Mouse (Mus musculus): ENCODE data around the gene Ccdc115. TPM values are rescaled to one million over a fixed set of nuclear protein-coding genes. Genes with fewer than 3 reads are reported as not detected.

Gene Ccdc115
- total and polyA plus RNA-seq, 2 experiments from 2014 or later = 38.3 to 51.7 TPM

DNA sequence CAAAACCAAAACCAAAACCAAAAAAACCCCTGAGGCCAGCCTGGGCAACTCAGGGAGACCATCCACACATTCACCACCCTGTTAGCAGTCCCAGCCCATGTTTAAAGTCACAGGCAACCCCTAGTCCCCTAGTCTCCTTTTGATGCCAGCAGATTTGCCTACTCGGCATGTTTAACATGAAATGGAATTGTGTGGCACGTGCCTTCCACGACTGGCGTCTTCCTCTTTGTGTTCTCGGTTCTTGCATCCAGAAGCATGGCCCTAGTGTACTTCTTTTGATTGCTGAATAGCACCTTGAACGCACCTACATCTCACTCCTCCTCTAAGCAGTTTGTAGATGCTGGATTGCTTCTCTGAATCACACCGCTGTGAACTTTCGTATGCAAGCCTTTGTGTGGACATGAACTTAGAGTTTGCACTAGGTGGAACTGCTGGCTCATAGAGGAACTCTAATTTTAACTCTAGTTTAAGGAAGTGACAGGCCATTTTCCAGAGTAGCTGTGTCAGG is 24.9 kb upstream of the Ccdc115 start:
- no peak overlapping the region for H3K27ac ChIP-seq
- DNase-seq (ENCODE audit: low spot score) (no peak), ATAC-seq (no peak)
- H3K4me1 ChIP-seq (ENCODE audit: insufficient read depth, low read length) = 0 out of 2 replicates have a peak, but pooled peaks cover 6% of the 10 kb centered on the region
- H3K36me3 ChIP-seq (ENCODE audit: insufficient read depth, low read length) = no peaks in the 10 kb centered on the region
- H3K9ac ChIP-seq (replicated peaks; ENCODE audit: low read length) = no peak overlapping the region
- no peaks in the 10 kb centered on the region; the same call in 1 of the 2 replicates for H3K27me3 ChIP-seq (ENCODE audit: insufficient read depth, low read length)
- no peak overlapping the region for H3K4me3 ChIP-seq (ENCODE audit: low read length)
- 91% methylated on average over 8 of the region's 8 CpGs for WGBS
- H3K4me2 ChIP-seq (ENCODE audit: low read depth, low read length) = no peak overlapping the region
- H3K9me3 ChIP-seq (ENCODE audit: low read length) = no peaks in the 10 kb centered on the region
- TF ChIP-seq CTCF (IDR thresholded peaks at IDR 0.05; ENCODE audit: low read depth) = no peak

DNA sequence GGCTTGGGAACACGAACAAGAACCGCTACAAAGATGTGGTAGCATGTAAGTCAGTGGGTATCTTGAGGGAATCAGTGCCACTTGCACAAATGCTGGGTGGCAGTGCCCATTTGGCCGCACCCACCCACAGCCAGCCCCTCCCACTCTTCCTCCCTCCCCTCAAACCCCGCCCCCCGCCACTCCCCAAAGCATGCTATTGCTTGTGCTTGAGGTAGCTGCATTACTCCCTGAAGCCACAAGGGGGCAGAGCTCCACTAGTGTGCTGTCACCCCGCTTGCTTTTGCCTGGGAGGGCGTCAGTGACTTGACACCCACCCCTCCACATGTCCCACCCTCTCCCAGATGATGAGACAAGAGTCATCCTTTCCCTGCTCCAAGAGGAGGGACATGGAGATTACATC is 23.3 kb upstream of the Ccdc115 start:
- Histone ChIP-seq H3K4me1 (ENCODE audit: insufficient read depth, low read length) (0 out of 2 replicates have a peak, but pooled peaks cover 6% of the 10 kb centered on the region), H3K9me3 (ENCODE audit: low read length) (no peaks in the 10 kb centered on the region), H3K4me3 (ENCODE audit: low read length) (no peak overlapping the region), H3K4me2 (ENCODE audit: low read depth, low read length) (no peak overlapping the region), H3K27me3 (ENCODE audit: insufficient read depth, low read length) (no peaks in the 10 kb centered on the region; the same call in 1 of the 2 replicates), H3K36me3 (ENCODE audit: insufficient read depth, low read length) (no peaks in the 10 kb centered on the region), H3K27ac (no peak overlapping the region), H3K9ac (replicated peaks; ENCODE audit: low read length) (no peak overlapping the region)
- 16% methylated on average over 7 of the region's 7 CpGs for WGBS
- peak; percentile 75 for TF ChIP-seq CTCF (IDR thresholded peaks at IDR 0.05; ENCODE audit: low read depth)
- ATAC-seq (peak; percentile 55; the same call in 1 of the 2 replicates), DNase-seq (ENCODE audit: low spot score) (peak; percentile 79)

DNA sequence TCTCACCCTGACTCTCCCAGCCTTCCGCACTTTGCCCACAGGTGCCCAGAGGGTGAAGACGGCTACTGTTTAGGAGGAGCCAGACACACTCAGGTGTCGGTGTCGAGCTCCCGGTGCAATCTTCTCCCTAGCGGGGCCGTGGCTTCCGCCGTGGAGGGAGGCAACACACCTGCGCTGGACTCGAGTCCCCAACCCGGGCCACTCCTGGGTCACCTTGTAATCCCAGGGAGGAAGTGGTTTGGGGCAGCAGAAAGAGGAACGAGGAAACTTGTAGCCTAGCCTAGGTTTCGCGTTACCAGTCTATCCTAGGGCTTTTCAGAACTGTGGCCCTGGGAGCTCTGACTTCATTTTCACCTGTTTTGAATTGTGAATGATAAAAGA is 20.6 kb upstream of the Ccdc115 start:
- H3K4me1 ChIP-seq (ENCODE audit: insufficient read depth, low read length) = 0 out of 2 replicates have a peak, but pooled peaks cover 6% of the 10 kb centered on the region
- H3K9ac ChIP-seq (replicated peaks; ENCODE audit: low read length) = peak overlapping the region; percentile 40; the same call in 1 of the 2 replicates
- no peak for ATAC-seq
- H3K4me3 ChIP-seq (ENCODE audit: low read length) = peak overlapping the region; percentile 57
- no peaks in the 10 kb centered on the region for H3K9me3 ChIP-seq (ENCODE audit: low read length)
- 3% methylated on average over 15 of the region's 15 CpGs for WGBS
- no peak for DNase-seq (ENCODE audit: low spot score)
- H3K27me3 ChIP-seq (ENCODE audit: insufficient read depth, low read length) = no peaks in the 10 kb centered on the region; the same call in 1 of the 2 replicates
- no peaks in the 10 kb centered on the region for H3K36me3 ChIP-seq (ENCODE audit: insufficient read depth, low read length)
- H3K27ac ChIP-seq = no peak overlapping the region
- no peak for TF ChIP-seq CTCF (IDR thresholded peaks at IDR 0.05; ENCODE audit: low read depth)
- H3K4me2 ChIP-seq (ENCODE audit: low read depth, low read length) = peak overlapping the region; percentile 98

DNA sequence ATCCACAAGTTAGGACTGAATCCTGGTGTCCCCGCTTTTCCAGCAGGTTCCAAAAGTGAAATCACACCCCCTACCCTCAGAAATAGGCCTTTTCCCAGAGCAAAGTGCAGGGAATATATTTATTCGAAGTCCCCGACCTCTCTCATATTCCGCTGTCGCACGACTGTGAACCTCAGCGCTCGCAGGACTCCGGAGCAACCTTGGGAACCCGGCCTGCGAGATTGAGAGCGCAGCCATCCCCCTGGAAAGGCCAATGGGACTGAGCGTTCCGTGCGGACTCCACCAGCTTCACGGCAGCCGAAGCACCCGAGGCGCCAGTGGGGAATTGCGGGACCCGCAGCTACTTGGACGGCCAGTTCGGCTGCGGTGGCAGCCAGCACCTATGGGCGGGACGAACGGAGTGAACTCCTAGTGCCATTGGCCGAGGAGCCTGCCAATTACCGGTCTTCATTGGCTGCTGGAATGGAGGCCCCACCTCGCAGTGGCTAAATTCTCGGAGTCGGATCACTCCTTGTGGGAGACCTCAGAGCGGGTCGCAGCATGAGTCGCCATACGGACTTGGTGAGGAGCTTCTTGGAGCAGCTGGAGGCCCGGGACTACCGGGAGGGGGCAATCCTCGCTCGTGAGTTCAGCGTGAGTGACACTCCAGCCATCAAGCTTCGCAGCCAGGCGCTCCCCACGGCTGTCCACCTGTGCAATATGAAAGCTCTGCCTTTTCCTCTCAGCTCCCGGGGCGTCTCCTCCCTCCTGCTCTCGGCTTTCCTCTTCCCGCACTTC is 20.0 kb upstream of the Ccdc115 start, which contains the start of gene Ptpn18:
TSS of gene Ptpn18 (plus strand) at position 479 of the 777 bp plus-strand sequence.
- WGBS = under 1% methylated on average over 48 of the region's 48 CpGs
- H3K27ac ChIP-seq = no peak within 1 kb of the TSS
- 0 out of 2 replicates have a peak, but pooled peaks cover 6% of the 10 kb centered on the region for H3K4me1 ChIP-seq (ENCODE audit: insufficient read depth, low read length)
- no peaks in the 10 kb centered on the region; the same call in 1 of the 2 replicates for H3K27me3 ChIP-seq (ENCODE audit: insufficient read depth, low read length)
- H3K4me3 ChIP-seq (ENCODE audit: low read length) = peak within 1 kb of the TSS; percentile 57
- H3K4me2 ChIP-seq (ENCODE audit: low read depth, low read length) = peak within 1 kb of the TSS; percentile 98
- TF ChIP-seq CTCF (IDR thresholded peaks at IDR 0.05; ENCODE audit: low read depth) = 0 out of 2 replicates have a peak, but pooled peaks have one; percentile 20
- no peaks in the 10 kb centered on the region for H3K9me3 ChIP-seq (ENCODE audit: low read length)
- ATAC-seq = peak; percentile 91
- H3K36me3 ChIP-seq (ENCODE audit: insufficient read depth, low read length) = no peaks in the 10 kb centered on the region
- H3K9ac ChIP-seq (replicated peaks; ENCODE audit: low read length) = peak within 1 kb of the TSS; percentile 40
- DNase-seq (ENCODE audit: low spot score) = peak; percentile 89

DNA sequence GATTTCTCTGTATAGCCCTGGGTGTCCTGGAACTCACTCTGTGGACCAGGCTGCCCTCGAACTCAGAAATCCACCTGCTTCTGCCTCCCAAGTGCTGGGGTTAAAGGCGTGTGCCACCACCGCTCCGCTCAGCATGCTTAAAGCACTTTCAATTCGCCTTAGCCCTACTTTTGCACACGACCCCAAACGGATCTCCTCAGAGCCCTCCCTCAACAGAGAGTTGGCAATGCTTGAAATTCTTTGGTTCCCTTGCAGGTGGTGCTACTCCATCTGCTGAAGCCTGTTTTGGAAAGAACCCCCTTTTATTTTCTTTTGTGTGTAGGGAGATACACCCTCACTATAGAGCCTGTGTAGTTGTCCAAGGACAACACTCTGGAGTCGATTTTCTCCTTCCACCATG is 19.0 kb upstream of the Ccdc115 start:
- no peaks in the 10 kb centered on the region for H3K36me3 ChIP-seq (ENCODE audit: insufficient read depth, low read length)
- no peak for DNase-seq (ENCODE audit: low spot score)
- no peak overlapping the region for H3K27ac ChIP-seq
- H3K4me2 ChIP-seq (ENCODE audit: low read depth, low read length) = no peak overlapping the region
- no peaks in the 10 kb centered on the region for H3K9me3 ChIP-seq (ENCODE audit: low read length)
- H3K27me3 ChIP-seq (ENCODE audit: insufficient read depth, low read length) = no peaks in the 10 kb centered on the region; the same call in 1 of the 2 replicates
- WGBS = 36% methylated on average over 8 of the region's 8 CpGs
- TF ChIP-seq CTCF (IDR thresholded peaks at IDR 0.05; ENCODE audit: low read depth) = no peak
- H3K4me3 ChIP-seq (ENCODE audit: low read length) = no peak overlapping the region
- H3K9ac ChIP-seq (replicated peaks; ENCODE audit: low read length) = no peak overlapping the region
- ATAC-seq = no peak
- 0 out of 2 replicates have a peak, but pooled peaks cover 6% of the 10 kb centered on the region for H3K4me1 ChIP-seq (ENCODE audit: insufficient read depth, low read length)

DNA sequence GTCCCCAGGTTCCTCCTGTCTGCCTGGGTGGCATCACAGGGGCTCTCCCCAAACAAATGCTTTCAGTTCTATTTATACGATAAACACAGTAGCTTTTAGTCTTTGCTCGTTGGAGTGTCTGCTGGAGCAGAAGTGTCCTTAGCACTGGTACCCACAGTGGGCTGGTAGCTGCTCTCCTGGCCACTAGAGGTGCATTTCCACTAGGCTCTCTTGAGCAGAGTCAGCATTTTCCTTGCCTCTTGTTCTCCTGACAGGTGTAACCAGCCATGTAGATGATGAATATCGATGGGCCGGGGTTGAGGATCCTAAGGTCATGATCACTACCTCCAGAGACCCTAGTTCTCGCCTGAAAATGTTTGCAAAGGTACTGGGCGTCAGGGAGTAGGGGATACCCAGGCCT is 3.7 kb upstream of the Ccdc115 start:
- ATAC-seq = no peak
- peak; percentile 25; the same call in 1 of the 2 replicates for TF ChIP-seq CTCF (IDR thresholded peaks at IDR 0.05; ENCODE audit: low read depth)
- Histone ChIP-seq H3K27ac (no peak overlapping the region), H3K4me2 (ENCODE audit: low read depth, low read length) (no peak overlapping the region), H3K9me3 (ENCODE audit: low read length) (no peaks in the 10 kb centered on the region), H3K36me3 (ENCODE audit: insufficient read depth, low read length) (peaks cover 41% of the 10 kb centered on the region), H3K4me1 (ENCODE audit: insufficient read depth, low read length) (peaks cover 8% of the 10 kb centered on the region; the same call in 1 of the 2 replicates), H3K4me3 (ENCODE audit: low read length) (no peak overlapping the region), H3K27me3 (ENCODE audit: insufficient read depth, low read length) (no peaks in the 10 kb centered on the region), H3K9ac (replicated peaks; ENCODE audit: low read length) (no peak overlapping the region)
- DNase-seq (ENCODE audit: low spot score) = no peak
- 95% methylated on average over 6 of the region's 6 CpGs for WGBS

All from hindbrain, postnatal 0 days (tissue).